Mouse (Mus musculus): ENCODE measurements around the gene Ccdc34.

The Ccdc34 gene

GRCm38 (mm10) chr2:110222793-110223192, 205.2 kb downstream of the Ccdc34 start:
- no peak for DNase-seq
